Mouse (Mus musculus): ENCODE data around the gene Ldlrad3. TPM values are rescaled to one million over a fixed set of nuclear protein-coding genes. Genes with fewer than 3 reads are reported as not detected.

The Ldlrad3 gene
- polyA plus RNA-seq, 1 experiment from 2014 or later, result 13.5 TPM

GRCm38 (mm10) chr2:102082782-102083181 is 103.4 kb downstream of the Ldlrad3 start:
- H3K36me3 ChIP-seq (ENCODE audit: control insufficient read depth, insufficient read depth), result no peaks in the 10 kb centered on the region
- peaks cover 6% of the 10 kb centered on the region for H3K9me3 ChIP-seq (replicated peaks; ENCODE audit: control insufficient read depth, low read length)
- H3K4me1 ChIP-seq (ENCODE audit: control insufficient read depth, insufficient read depth, low read length), result no peaks in the 10 kb centered on the region
- H3K4me3 ChIP-seq (ENCODE audit: low read length), result no peak overlapping the region
- no peak overlapping the region for H3K27ac ChIP-seq (ENCODE audit: low read length)
- no peak overlapping the region for H3K9ac ChIP-seq (ENCODE audit: low read length)
- no peaks in the 10 kb centered on the region for H3K27me3 ChIP-seq (ENCODE audit: control insufficient read depth, insufficient read depth, low read length)
- H3K4me2 ChIP-seq (ENCODE audit: low read depth, low read length), result no peak overlapping the region
- ATAC-seq (replicated peaks; ENCODE audit: extremely low read depth, insufficient read depth, low FRiP score), result no peak

DNA sequence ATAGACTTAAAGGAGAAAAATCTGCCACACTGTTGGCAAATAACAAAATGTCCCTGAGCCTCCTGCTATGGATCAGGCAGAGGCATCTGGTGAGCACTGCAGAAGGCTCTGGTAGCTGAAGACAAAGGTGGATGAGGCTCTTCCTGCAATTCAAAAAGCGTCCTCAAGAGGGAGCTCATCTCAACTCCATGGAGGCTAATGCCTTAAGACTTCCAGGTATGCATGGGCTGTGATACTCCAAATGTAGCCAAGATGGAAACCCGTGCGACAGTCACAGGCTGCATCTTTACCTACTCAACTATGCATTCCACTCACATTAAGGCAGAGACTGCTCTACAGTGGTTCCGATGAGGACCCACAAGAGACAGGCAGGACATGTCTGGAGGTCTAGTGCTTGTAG is 108.6 kb downstream of the Ldlrad3 start:
- Histone ChIP-seq H3K27ac (ENCODE audit: low read length) (no peak overlapping the region), H3K4me3 (ENCODE audit: low read length) (no peak overlapping the region), H3K4me2 (ENCODE audit: low read depth, low read length) (no peak overlapping the region), H3K4me1 (ENCODE audit: control insufficient read depth, insufficient read depth, low read length) (no peaks in the 10 kb centered on the region), H3K9me3 (replicated peaks; ENCODE audit: control insufficient read depth, low read length) (no peaks in the 10 kb centered on the region), H3K9ac (ENCODE audit: low read length) (no peak overlapping the region), H3K27me3 (ENCODE audit: control insufficient read depth, insufficient read depth, low read length) (no peaks in the 10 kb centered on the region), H3K36me3 (ENCODE audit: control insufficient read depth, insufficient read depth) (no peaks in the 10 kb centered on the region)
- WGBS, result 45% methylated on average over 4 of the region's 4 CpGs
- no peak for ATAC-seq (replicated peaks; ENCODE audit: extremely low read depth, insufficient read depth, low FRiP score)

DNA sequence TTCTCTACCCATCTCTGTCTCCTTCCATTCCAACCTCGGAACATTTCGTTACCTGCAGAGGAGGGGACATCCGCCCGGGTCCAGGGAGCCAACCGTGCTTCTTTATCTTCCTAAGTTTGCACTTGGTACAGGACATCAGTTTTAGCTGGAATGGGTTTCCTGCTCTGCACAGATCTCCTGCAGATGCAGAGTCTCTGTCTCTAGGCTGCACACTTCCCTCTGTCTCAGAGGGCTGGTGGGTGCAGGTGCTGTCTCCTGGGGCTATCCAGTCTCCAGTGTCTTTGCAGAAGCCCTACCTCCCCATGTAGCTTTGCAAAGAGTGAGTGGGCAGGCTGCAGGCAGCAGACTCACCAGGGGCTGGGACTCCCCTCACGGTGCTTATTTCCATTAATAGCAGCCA is 109.9 kb downstream of the Ldlrad3 start:
- no peak overlapping the region for H3K4me3 ChIP-seq (ENCODE audit: low read length)
- no peak overlapping the region for H3K4me2 ChIP-seq (ENCODE audit: low read depth, low read length)
- no peak for ATAC-seq (replicated peaks; ENCODE audit: extremely low read depth, insufficient read depth, low FRiP score)
- no peaks in the 10 kb centered on the region for H3K27me3 ChIP-seq (ENCODE audit: control insufficient read depth, insufficient read depth, low read length)
- 85% methylated on average over 6 of the region's 6 CpGs for WGBS
- peaks cover 2% of the 10 kb centered on the region for H3K4me1 ChIP-seq (ENCODE audit: control insufficient read depth, insufficient read depth, low read length)
- H3K36me3 ChIP-seq (ENCODE audit: control insufficient read depth, insufficient read depth), result no peaks in the 10 kb centered on the region
- no peaks in the 10 kb centered on the region for H3K9me3 ChIP-seq (replicated peaks; ENCODE audit: control insufficient read depth, low read length)
- no peak overlapping the region for H3K27ac ChIP-seq (ENCODE audit: low read length)
- H3K9ac ChIP-seq (ENCODE audit: low read length), result no peak overlapping the region

GRCm38 (mm10) chr2:102073266-102074037 is 112.7 kb downstream of the Ldlrad3 start:
- H3K9me3 ChIP-seq (replicated peaks; ENCODE audit: control insufficient read depth, low read length), result no peaks in the 10 kb centered on the region
- no peak overlapping the region for H3K9ac ChIP-seq (ENCODE audit: low read length)
- peaks cover 7% of the 10 kb centered on the region for H3K4me1 ChIP-seq (ENCODE audit: control insufficient read depth, insufficient read depth, low read length)
- no peak overlapping the region for H3K27ac ChIP-seq (ENCODE audit: low read length)
- H3K27me3 ChIP-seq (ENCODE audit: control insufficient read depth, insufficient read depth, low read length), result no peaks in the 10 kb centered on the region
- no peak overlapping the region for H3K4me3 ChIP-seq (ENCODE audit: low read length)
- ATAC-seq (replicated peaks; ENCODE audit: extremely low read depth, insufficient read depth, low FRiP score), result peak; percentile 37; the same call in 1 of the 2 replicates
- 89% methylated on average over 6 of the region's 6 CpGs for WGBS
- no peaks in the 10 kb centered on the region for H3K36me3 ChIP-seq (ENCODE audit: control insufficient read depth, insufficient read depth)
- H3K4me2 ChIP-seq (ENCODE audit: low read depth, low read length), result no peak overlapping the region

GRCm38 (mm10) chr2:102072859-102073258 is 113.3 kb downstream of the Ldlrad3 start:
- Histone ChIP-seq H3K4me3 (ENCODE audit: low read length) (no peak overlapping the region), H3K9me3 (replicated peaks; ENCODE audit: control insufficient read depth, low read length) (no peaks in the 10 kb centered on the region), H3K36me3 (ENCODE audit: control insufficient read depth, insufficient read depth) (no peaks in the 10 kb centered on the region), H3K4me1 (ENCODE audit: control insufficient read depth, insufficient read depth, low read length) (peaks cover 7% of the 10 kb centered on the region), H3K27me3 (ENCODE audit: control insufficient read depth, insufficient read depth, low read length) (no peaks in the 10 kb centered on the region), H3K4me2 (ENCODE audit: low read depth, low read length) (no peak overlapping the region), H3K27ac (ENCODE audit: low read length) (no peak overlapping the region), H3K9ac (ENCODE audit: low read length) (no peak overlapping the region)
- 63% methylated on average over 4 of the region's 4 CpGs for WGBS
- no peak for ATAC-seq (replicated peaks; ENCODE audit: extremely low read depth, insufficient read depth, low FRiP score)

DNA sequence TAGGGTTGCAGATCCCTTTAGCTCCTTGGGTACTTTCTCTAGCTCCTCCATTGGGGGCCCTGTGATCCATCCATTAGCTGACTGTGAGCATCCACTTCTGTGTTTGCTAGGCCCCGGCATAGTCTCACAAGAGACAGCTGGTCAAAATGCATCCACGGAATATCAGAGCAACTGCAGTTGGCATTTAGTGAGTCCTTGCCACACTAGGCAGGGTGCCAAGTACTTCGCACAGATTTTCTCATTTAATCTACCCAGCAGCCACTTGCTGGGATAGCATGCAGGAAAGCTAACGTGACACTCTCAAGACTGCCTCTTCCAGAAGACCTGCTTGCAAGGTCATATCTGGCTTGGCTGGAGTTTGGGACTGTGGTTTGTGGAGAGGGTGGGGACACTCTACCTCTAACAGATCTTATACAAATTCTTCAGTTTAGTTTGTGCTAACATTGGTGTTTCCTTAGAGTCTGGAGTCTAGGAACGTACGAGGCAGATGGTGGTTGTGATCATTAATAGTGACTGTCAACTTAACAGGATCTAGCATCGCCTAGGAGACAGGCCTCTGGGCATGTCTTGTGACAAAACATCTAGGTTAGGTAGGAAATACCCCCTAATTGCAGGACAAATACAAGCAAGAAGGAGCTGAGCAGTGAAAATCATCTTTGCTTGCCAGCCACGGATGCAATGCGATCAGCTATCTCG is 115.0 kb downstream of the Ldlrad3 start:
- no peak for ATAC-seq (replicated peaks; ENCODE audit: extremely low read depth, insufficient read depth, low FRiP score)
- Histone ChIP-seq H3K4me3 (ENCODE audit: low read length) (no peak overlapping the region), H3K9ac (ENCODE audit: low read length) (no peak overlapping the region), H3K27me3 (ENCODE audit: control insufficient read depth, insufficient read depth, low read length) (no peaks in the 10 kb centered on the region), H3K4me2 (ENCODE audit: low read depth, low read length) (no peak overlapping the region), H3K9me3 (replicated peaks; ENCODE audit: control insufficient read depth, low read length) (no peaks in the 10 kb centered on the region), H3K4me1 (ENCODE audit: control insufficient read depth, insufficient read depth, low read length) (peaks cover 7% of the 10 kb centered on the region), H3K27ac (ENCODE audit: low read length) (peak overlapping the region; percentile 34; the same call in 1 of the 2 replicates), H3K36me3 (ENCODE audit: control insufficient read depth, insufficient read depth) (no peaks in the 10 kb centered on the region)
- WGBS, result 71% methylated on average over 10 of the region's 10 CpGs

DNA sequence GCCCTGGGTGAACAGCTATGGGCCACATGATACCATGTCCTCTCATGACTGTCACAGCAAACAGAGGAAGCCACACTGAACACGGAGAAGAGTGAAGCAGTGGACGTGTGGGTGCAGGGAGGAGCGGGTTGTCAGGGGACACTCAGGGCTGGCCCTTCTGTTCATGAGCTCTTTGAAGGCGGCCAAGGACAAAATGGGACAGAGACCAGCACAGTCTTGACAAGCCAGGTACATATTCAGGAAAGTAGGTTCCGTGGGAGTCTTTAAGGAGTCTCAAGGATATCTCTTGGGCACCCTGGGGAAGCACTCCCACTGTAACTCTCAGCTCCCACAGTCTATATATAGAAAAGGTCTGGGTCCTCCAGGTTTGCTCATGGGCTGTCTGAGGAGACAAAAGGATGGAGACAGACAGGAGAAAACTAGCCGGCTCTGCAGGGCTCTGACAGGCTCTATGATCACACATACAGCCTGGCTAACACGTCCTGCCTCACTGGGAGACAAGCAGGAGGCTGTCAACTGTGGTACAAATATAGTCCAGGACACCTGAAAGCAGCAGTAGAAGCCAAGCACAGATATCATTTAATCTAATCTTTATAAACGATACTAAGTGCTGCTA is 121.3 kb downstream of the Ldlrad3 start:
- Histone ChIP-seq H3K27ac (ENCODE audit: low read length) (no peak overlapping the region), H3K4me3 (ENCODE audit: low read length) (no peak overlapping the region), H3K4me1 (ENCODE audit: control insufficient read depth, insufficient read depth, low read length) (no peaks in the 10 kb centered on the region), H3K9me3 (replicated peaks; ENCODE audit: control insufficient read depth, low read length) (no peaks in the 10 kb centered on the region), H3K36me3 (ENCODE audit: control insufficient read depth, insufficient read depth) (no peaks in the 10 kb centered on the region), H3K9ac (ENCODE audit: low read length) (no peak overlapping the region), H3K4me2 (ENCODE audit: low read depth, low read length) (no peak overlapping the region), H3K27me3 (ENCODE audit: control insufficient read depth, insufficient read depth, low read length) (no peaks in the 10 kb centered on the region)
- no peak for ATAC-seq (replicated peaks; ENCODE audit: extremely low read depth, insufficient read depth, low FRiP score)
- whole genome bisulfite sequencing, result 54% methylated on average over 8 of the region's 8 CpGs

DNA sequence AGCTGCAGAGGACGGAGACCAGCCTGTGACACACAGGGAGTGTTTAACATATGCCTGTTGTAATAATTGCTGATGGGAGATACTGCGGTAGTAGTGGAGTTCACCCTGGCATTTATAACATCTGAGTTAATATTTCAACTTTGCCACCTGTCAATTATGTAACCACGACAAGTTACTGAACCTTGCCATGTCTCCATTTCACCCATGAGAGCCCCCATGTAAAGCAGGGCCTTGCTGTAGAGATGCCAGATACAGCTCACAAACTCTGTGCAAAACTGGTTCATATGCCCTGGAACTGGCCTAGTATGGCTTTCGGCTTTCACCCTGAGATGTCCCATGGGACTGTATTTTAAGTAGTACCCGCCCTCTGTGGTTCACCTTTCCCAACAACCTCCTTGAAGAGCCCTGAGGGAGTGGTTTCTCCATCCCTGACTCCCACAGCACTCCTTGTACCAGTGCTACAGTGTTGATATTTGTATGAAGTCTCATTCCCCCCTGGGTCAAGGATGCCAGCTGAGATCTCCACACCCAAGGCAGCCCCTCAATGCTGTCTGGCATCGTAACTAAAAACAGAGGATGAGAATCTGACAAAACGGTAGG is 122.2 kb downstream of the Ldlrad3 start:
- Histone ChIP-seq H3K4me3 (ENCODE audit: low read length) (no peak overlapping the region), H3K9ac (ENCODE audit: low read length) (no peak overlapping the region), H3K27me3 (ENCODE audit: control insufficient read depth, insufficient read depth, low read length) (no peaks in the 10 kb centered on the region), H3K4me2 (ENCODE audit: low read depth, low read length) (no peak overlapping the region), H3K36me3 (ENCODE audit: control insufficient read depth, insufficient read depth) (no peaks in the 10 kb centered on the region), H3K27ac (ENCODE audit: low read length) (no peak overlapping the region), H3K9me3 (replicated peaks; ENCODE audit: control insufficient read depth, low read length) (no peaks in the 10 kb centered on the region), H3K4me1 (ENCODE audit: control insufficient read depth, insufficient read depth, low read length) (no peaks in the 10 kb centered on the region)
- WGBS, result 86% methylated on average over 7 of the region's 7 CpGs
- no peak for ATAC-seq (replicated peaks; ENCODE audit: extremely low read depth, insufficient read depth, low FRiP score)

All from heart, embryonic 16.5 days (tissue).